Mouse (Mus musculus) kidney, postnatal 0 days (tissue): ENCODE measurements around the gene Itpr3. TPM values are rescaled to one million over a fixed set of nuclear protein-coding genes. Genes with fewer than 3 reads are reported as not detected.

Source experiments
- ATAC-seq: fragments of 200-750 bp; cut with Nextera tagmentation; replicated peaks from 2 replicates; pipeline ENCODE4 v1.8.0; 2017; ENCODE audit warnings: low read depth, moderate number of reproducible peaks, moderate TSS enrichment, moderate library complexity; ENCODE audit not compliant: low FRiP score
- DNase-seq: peaks from one replicate; pipeline ENCODE4 v3.0.0-alpha.2; 2016; ENCODE audit warnings: low spot score
- H3K27ac ChIP-seq: fragments of 300-500 bp; sonication (generic); 2 replicates; pipeline ENCODE4 v1.5.1; 2014; ENCODE audit warnings: mild to moderate bottlenecking
- H3K27me3 ChIP-seq: fragments of 300-500 bp; sonication (generic); 2 replicates; pipeline ENCODE4 v1.6.1; 2014; ENCODE audit warnings: low read length, mixed read lengths; ENCODE audit not compliant: insufficient read depth
- H3K36me3 ChIP-seq: fragments of 300-500 bp; sonication (generic); 2 replicates; pipeline ENCODE4 v1.6.1; 2014; ENCODE audit warnings: low read length, mixed read lengths; ENCODE audit not compliant: insufficient read depth
- H3K4me1 ChIP-seq: fragments of 300-500 bp; sonication (generic); replicated peaks from 2 replicates; pipeline ENCODE4 v1.6.1; 2014; ENCODE audit warnings: antibody characterized with exemption, low read length, mixed read lengths; ENCODE audit not compliant: insufficient read depth
- H3K4me2 ChIP-seq: fragments of 300-500 bp; sonication (generic); 2 replicates; pipeline ENCODE4 v1.6.1; 2014; ENCODE audit warnings: mild to moderate bottlenecking, low read length, moderate library complexity, mixed read lengths
- H3K4me3 ChIP-seq: fragments of 300-500 bp; sonication (generic); replicated peaks from 2 replicates; pipeline ENCODE4 v1.5.1; 2014; ENCODE audit warnings: low read depth, low read length
- H3K9ac ChIP-seq: fragments of 300-500 bp; sonication (generic); 2 replicates; pipeline ENCODE4 v1.6.1; 2014; ENCODE audit warnings: low read depth, low read length
- H3K9me3 ChIP-seq: fragments of 300-500 bp; sonication (generic); replicated peaks from 2 replicates; pipeline ENCODE4 v1.6.1; 2016; ENCODE audit warnings: low read length, inconsistent platforms, mixed read lengths
- CTCF ChIP-seq: IDR thresholded peaks from 2 replicates; pipeline ENCODE4 v1.5.1; 2016; ENCODE audit warnings: antibody characterized with exemption, low read depth, mild to moderate bottlenecking, moderate library complexity
- WGBS: fragments of 180-500 bp; shearing (Covaris S2); extraction: QIAGEN DNeasy Blood & Tissue Kit; methylation state at CpG from one replicate; pipeline ENCODE4 v1.1.7; 2014; 5-methylcytosine and 5-hydroxymethylcytosine counted together
- polyA plus RNA-seq: library from polyadenylated mRNA; unstranded; fragments of >200 nt; fragmentation: Nextera tagmentation; extraction: Ambion mirVana; gene quantifications from 2 replicates; pipeline ENCODE4 v1.2.1, GENCODE M21; 2015

Gene Itpr3
- polyA plus RNA-seq, 1 experiment from 2014 or later, result 4.1 TPM

DNA sequence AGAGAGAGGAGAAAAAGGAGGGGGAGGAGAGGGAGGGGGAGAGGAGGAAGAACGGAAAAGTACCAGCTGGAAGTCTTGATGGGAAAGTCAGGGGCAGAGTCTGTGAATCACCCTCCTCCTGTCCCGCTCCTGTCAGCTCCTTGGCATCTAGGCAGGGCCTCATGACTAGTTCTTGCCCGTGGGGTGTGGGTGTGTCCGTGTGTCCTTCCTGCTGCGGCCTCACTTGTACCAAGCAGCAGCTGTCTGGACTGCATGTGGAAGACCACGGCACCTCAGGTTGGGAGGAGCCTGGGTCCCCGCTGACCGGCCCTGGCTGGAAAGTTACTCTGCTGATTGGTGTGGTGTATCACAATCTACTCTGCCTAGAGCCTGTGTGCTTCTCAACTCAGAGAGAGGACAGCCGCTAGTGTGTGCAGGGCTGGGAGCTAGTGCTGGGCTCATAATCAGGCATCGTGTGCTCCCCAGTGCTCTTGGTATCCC is 84.9 kb downstream of the Itpr3 start:
- no peaks in the 10 kb centered on the region; the same call in 1 of the 2 replicates for H3K27me3 ChIP-seq
- H3K36me3 ChIP-seq, result no peaks in the 10 kb centered on the region
- H3K4me3 ChIP-seq, result no peak overlapping the region
- ATAC-seq (peak; percentile 72; the same call in 1 of the 2 replicates), DNase-seq (peak; percentile 63)
- 15% methylated on average over 10 of the region's 10 CpGs for WGBS
- TF ChIP-seq CTCF, result no peak
- H3K27ac ChIP-seq, result peak overlapping the region; percentile 57
- H3K4me2 ChIP-seq, result peak overlapping the region; percentile 31; the same call in 1 of the 2 replicates
- no peaks in the 10 kb centered on the region for H3K9me3 ChIP-seq
- H3K9ac ChIP-seq, result no peak overlapping the region
- H3K4me1 ChIP-seq, result peaks cover 16% of the 10 kb centered on the region; the same call in 1 of the 2 replicates

DNA sequence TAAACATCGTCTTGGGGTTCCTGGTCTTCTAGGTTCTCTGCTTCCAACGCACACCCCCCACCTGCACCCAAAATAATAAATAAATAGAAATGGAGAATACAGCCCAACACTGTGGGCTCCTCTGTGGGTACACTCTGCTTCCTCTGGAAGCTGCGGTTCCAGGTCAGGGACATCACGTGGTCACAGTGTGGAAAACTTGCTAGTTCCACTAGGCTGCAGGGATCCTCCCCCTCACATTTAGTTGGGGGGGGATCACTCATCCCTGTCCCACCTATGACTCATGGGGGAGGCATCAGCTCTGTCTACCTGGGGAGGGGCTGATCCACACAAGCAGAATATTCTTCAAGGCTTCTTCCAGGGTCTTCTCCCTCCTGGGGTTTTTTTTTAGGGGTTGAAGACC is 87.0 kb downstream of the Itpr3 start:
- Histone ChIP-seq H3K9me3 (no peaks in the 10 kb centered on the region), H3K4me3 (no peak overlapping the region), H3K4me2 (no peak overlapping the region), H3K9ac (no peak overlapping the region), H3K27ac (no peak overlapping the region), H3K36me3 (no peaks in the 10 kb centered on the region), H3K4me1 (peaks cover 17% of the 10 kb centered on the region; the same call in 1 of the 2 replicates), H3K27me3 (no peaks in the 10 kb centered on the region; the same call in 1 of the 2 replicates)
- DNase-seq, result no peak
- ATAC-seq, result no peak
- TF ChIP-seq CTCF, result no peak
- WGBS, result 57% methylated on average over 4 of the region's 4 CpGs

DNA sequence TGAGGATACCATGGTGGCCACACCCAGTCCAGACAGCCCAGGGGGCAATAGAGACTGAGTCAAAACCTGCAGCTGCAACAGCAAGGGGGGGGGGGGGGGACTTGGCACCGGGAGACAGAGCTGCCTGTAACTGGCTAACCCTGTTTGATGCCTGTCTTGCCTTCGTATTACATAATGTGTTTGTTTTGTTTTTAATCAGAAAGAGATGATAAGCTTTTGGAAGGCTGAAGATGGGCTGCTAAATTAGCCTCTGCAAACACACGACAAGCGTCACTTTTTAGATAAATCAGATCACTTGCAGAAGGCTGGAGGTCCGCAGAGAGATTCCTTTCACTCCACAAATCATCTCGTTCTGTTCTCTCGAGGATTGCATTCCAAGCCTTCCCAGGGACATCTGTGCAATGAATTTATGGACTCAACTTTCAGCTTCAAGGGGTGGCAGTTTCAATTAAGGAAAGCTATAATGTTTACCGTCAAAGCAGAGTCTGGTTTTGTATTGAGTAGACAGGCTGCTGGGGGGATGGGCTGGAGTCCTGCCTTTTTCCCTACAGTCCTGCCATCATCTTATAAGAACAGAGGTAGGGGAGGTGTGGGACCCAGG is 89.3 kb downstream of the Itpr3 start:
- H3K27me3 ChIP-seq, result no peaks in the 10 kb centered on the region; the same call in 1 of the 2 replicates
- H3K4me1 ChIP-seq, result peaks cover 17% of the 10 kb centered on the region; the same call in 1 of the 2 replicates
- DNase-seq (peak; percentile 80), ATAC-seq (no peak)
- H3K27ac ChIP-seq, result no peak overlapping the region
- no peak overlapping the region for H3K4me3 ChIP-seq
- no peak overlapping the region for H3K4me2 ChIP-seq
- no peaks in the 10 kb centered on the region for H3K9me3 ChIP-seq
- TF ChIP-seq CTCF, result no peak
- 5% methylated on average over 8 of the region's 8 CpGs for WGBS
- H3K36me3 ChIP-seq, result no peaks in the 10 kb centered on the region
- H3K9ac ChIP-seq, result no peak overlapping the region

DNA sequence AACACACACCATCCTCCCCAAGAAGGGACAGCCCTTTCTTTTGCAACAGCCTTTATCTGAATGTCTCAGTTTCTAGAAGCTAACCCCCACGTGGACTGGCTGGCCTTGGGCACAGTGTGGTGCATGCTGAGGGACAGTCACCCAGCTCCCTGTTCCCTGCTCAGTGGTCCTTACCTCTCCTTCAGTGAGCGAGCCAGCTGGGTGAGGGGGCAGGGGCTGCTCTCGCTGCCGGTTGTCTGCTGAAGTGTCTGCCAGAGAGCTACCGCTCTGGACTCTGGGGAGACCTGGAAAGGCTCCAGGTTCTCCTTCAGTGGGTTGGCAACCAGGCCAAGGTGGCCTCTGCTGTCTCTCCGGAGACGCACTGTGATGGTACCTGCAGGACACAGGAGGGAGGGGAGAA is 93.8 kb downstream of the Itpr3 start:
- 58% methylated on average over 7 of the region's 7 CpGs for WGBS
- ATAC-seq, result no peak

DNA sequence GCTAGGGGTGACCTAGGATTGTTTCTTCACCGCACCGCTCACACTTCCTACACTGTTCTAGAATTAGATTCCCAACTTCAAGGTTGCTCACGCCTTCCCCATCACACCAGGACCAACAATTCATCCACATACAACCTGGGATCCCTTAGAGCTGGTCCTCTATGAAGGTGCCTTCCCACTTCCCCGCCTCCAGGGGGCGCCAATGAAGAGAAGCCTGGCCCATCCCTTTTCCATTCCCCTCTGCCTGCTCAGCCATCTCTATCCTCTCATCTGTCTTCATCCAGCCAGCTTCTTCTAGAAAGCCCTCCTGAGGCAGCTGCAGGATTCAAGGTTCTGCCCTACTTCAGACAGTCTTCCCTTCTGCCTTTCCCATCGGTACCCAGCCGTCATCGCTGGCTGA is 94.3 kb downstream of the Itpr3 start:
- 0 out of 2 replicates have a peak, but pooled peaks cover 5% of the 10 kb centered on the region for H3K4me1 ChIP-seq
- H3K27ac ChIP-seq, result no peak overlapping the region
- peak; percentile 49 for DNase-seq
- no peak overlapping the region for H3K4me3 ChIP-seq
- no peak overlapping the region for H3K4me2 ChIP-seq
- peak; percentile 65 for TF ChIP-seq CTCF
- H3K27me3 ChIP-seq, result no peaks in the 10 kb centered on the region
- no peak overlapping the region for H3K9ac ChIP-seq
- no peaks in the 10 kb centered on the region for H3K36me3 ChIP-seq
- 74% methylated on average over 8 of the region's 8 CpGs for WGBS
- H3K9me3 ChIP-seq, result no peaks in the 10 kb centered on the region
- ATAC-seq, result no peak

More for the DNA sequence above, 93.8 kb downstream of the Itpr3 start:
- no peak overlapping the region for H3K9ac ChIP-seq
- H3K27me3 ChIP-seq, result no peaks in the 10 kb centered on the region
- no peak for DNase-seq
- H3K9me3 ChIP-seq, result no peaks in the 10 kb centered on the region
- no peak overlapping the region for H3K4me2 ChIP-seq
- TF ChIP-seq CTCF, result no peak
- H3K4me1 ChIP-seq, result 0 out of 2 replicates have a peak, but pooled peaks cover 5% of the 10 kb centered on the region
- H3K4me3 ChIP-seq, result no peak overlapping the region
- no peak overlapping the region for H3K27ac ChIP-seq
- no peaks in the 10 kb centered on the region for H3K36me3 ChIP-seq

DNA sequence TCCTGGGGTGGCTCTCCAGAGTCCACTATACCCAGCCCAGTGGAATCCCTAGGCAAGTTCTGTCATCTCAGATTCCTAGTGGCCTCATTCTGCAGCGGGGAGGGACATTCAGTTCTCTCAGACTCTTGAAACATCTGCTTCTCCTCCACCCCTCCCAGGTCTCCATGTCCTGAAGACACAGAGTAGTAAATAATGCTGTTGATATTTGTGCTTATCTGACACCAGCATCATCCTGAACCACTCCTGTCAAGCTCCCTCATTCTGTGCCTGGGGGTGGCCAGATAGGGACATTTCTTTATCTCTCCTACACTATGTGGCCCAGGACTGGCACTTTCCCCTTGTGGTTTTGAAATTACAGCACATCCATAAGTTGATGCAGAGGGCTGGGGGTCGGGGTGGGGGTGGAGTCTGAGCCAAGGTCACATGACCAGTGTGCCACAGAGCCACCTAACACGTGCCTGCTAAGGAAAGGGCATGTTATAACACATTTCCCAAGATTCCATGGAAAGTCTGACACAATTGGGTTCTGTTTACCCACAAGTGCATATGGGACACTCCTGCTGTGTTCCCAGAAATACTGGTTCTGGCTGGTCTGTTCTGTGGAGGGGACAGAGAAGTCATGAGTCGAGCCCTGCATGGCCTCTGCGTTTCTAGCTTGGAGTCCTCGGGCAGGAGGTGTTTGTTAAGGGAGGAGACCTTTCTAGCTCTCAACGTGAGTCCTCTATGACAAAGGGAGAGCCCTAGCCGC is 96.0 kb downstream of the Itpr3 start:
- H3K4me1 ChIP-seq, result no peaks in the 10 kb centered on the region
- no peak for TF ChIP-seq CTCF
- no peak overlapping the region for H3K27ac ChIP-seq
- no peaks in the 10 kb centered on the region for H3K27me3 ChIP-seq
- H3K9ac ChIP-seq, result no peak overlapping the region
- ATAC-seq, result no peak
- H3K36me3 ChIP-seq, result no peaks in the 10 kb centered on the region
- H3K4me2 ChIP-seq, result no peak overlapping the region
- no peak overlapping the region for H3K4me3 ChIP-seq
- 45% methylated on average over 8 of the region's 8 CpGs for WGBS
- no peak for DNase-seq
- H3K9me3 ChIP-seq, result no peaks in the 10 kb centered on the region
